8 mouse cellular contexts compared by ENCODE assay signal in genomic region chr12:53248101-53248727, GRCm38 (mm10). TPM values are rescaled to one million over a fixed set of nuclear protein-coding genes. Genes with fewer than 3 reads are reported as not detected.
DNase-seq lines count a peak whose midpoint lies in the region; ATAC-seq and TF ChIP-seq lines count a peak whose summit lies in the region.

Gene Npas3, plus strand, starts transcription at chr12:53248677.

- peak within 1 kb of the TSS; percentile 41 for H3K4me3 ChIP-seq in kidney, postnatal 0 days (replicated peaks; ENCODE audit: low read depth, low read length)
- peak within 1 kb of the TSS; percentile 43 for H3K4me3 ChIP-seq in liver, embryonic 13.5 days (replicated peaks)

- H3K36me3 ChIP-seq in kidney, postnatal 0 days (ENCODE audit: insufficient read depth, low read length) = no peaks in the 10 kb centered on the region
- H3K36me3 ChIP-seq in liver, embryonic 13.5 days = no peaks in the 10 kb centered on the region

- H3K9ac ChIP-seq in kidney, postnatal 0 days (ENCODE audit: low read depth, low read length) = 0 out of 2 replicates have a peak within 1 kb of the TSS, but pooled peaks have one; percentile 24
- H3K9ac ChIP-seq in liver, embryonic 13.5 days = no peak within 1 kb of the TSS

- 0 out of 2 replicates have a peak, but pooled peaks have one; percentile 25 for ATAC-seq in kidney, postnatal 0 days (replicated peaks; ENCODE audit: low FRiP score, low read depth)
- no peak for ATAC-seq in liver, embryonic 13.5 days (ENCODE audit: low read depth)
- ATAC-seq in granulocyte monocyte progenitor cell, adult 5-6 weeks (replicated peaks; ENCODE audit: poor library complexity, severe bottlenecking) = no peak

- peaks cover 14% of the 10 kb centered on the region; the same call in 1 of the 2 replicates for H3K4me1 ChIP-seq in kidney, postnatal 0 days (replicated peaks; ENCODE audit: insufficient read depth, low read length)
- no peaks in the 10 kb centered on the region for H3K4me1 ChIP-seq in liver, embryonic 13.5 days (replicated peaks)

- WGBS in kidney, postnatal 0 days = under 1% methylated on average over 59 of the region's 62 CpGs
- 0% methylated on average over 54 of the region's 62 CpGs for WGBS in liver, embryonic 13.5 days (ENCODE audit: insufficient replicate concordance)

- H3K27me3 ChIP-seq in kidney, postnatal 0 days (ENCODE audit: insufficient read depth, low read length) = peaks cover 53% of the 10 kb centered on the region
- H3K27me3 ChIP-seq in liver, embryonic 13.5 days = peaks cover 85% of the 10 kb centered on the region

- peak within 1 kb of the TSS; percentile 78 for H3K4me2 ChIP-seq in kidney, postnatal 0 days (ENCODE audit: low read length)
- peak within 1 kb of the TSS; percentile 50 for H3K4me2 ChIP-seq in liver, embryonic 13.5 days

- DNase-seq in layer of hippocampus, adult 11-12 months (ENCODE audit: low spot score) = peak; percentile 44
- no peak for DNase-seq in layer of hippocampus, adult 9-10 months (ENCODE audit: low spot score)
- DNase-seq in cerebellum, adult 8-10 months = peak; percentile 15
- DNase-seq in frontal cortex, adult 2 months (ENCODE audit: extremely low spot score in 1 of 2, low spot score in 1 of 2) = peak in 1 of 2 experiments; percentile 52
- no peak for DNase-seq in kidney, postnatal 0 days (ENCODE audit: low spot score)
- no peak for DNase-seq in liver, embryonic 13.5 days
- peak; percentile 62 for DNase-seq in right cerebral cortex, postnatal 25 days

- H3K27ac ChIP-seq in kidney, postnatal 0 days = no peak within 1 kb of the TSS
- no peak within 1 kb of the TSS for H3K27ac ChIP-seq in liver, embryonic 13.5 days

- no peak for TF ChIP-seq CTCF in kidney, postnatal 0 days (IDR thresholded peaks at IDR 0.05; ENCODE audit: low read depth)

- H3K9me3 ChIP-seq in kidney, postnatal 0 days (replicated peaks; ENCODE audit: low read length) = no peaks in the 10 kb centered on the region
- H3K9me3 ChIP-seq in liver, embryonic 13.5 days (replicated peaks) = no peaks in the 10 kb centered on the region

RNA-seq across cellular contexts. Expression of gene Npas3, which starts in this region (rescaled TPM):
- polyA plus RNA-seq in frontal cortex, adult 2 months (2012; rRNA removed) = 10.2 and 10.8 TPM in 2 replicates
- 1.2 and 2.1 TPM in 2 replicates for polyA plus RNA-seq in kidney, postnatal 0 days (2015; fragmentation: Nextera tagmentation; extraction: Ambion mirVana)
- polyA plus RNA-seq in liver, embryonic 13.5 days (2015; fragmentation: Nextera tagmentation; extraction: Ambion mirVana) = 0.15 and 0.16 TPM in 2 replicates
- total RNA-seq in granulocyte monocyte progenitor cell, adult 5-6 weeks (2014; fragmentation: Nextera tagmentation) = not detected in 2 replicates
- 0.04 and 14.0 TPM in 2 replicates for total RNA-seq in granulocyte monocyte progenitor cell, adult 5-6 weeks (2017)

Comparison
In these comparisons a context has a peak if more than half of its experiments do, and no peak if none do; other contexts are left out.
1. DNase-seq: peak in layer of hippocampus, adult 11-12 months (single experiment), cerebellum, adult 8-10 months (single experiment) and right cerebral cortex, postnatal 25 days (single experiment); none in layer of hippocampus, adult 9-10 months (single experiment), kidney, postnatal 0 days (single experiment) and liver, embryonic 13.5 days (single experiment).